Mouse (Mus musculus): ENCODE data around the gene Riok1.
A peak's percentile ranks its signal among the peaks of the same experiment; 100 is the strongest.

Gene Riok1

GRCm38 (mm10) chr13:38064854-38065663 is 28.3 kb downstream of the Riok1 start:
- peak; percentile 20 for DNase-seq (ENCODE audit: low read depth, low spot score)

GRCm38 (mm10) chr13:38070945-38071344 is 34.1 kb downstream of the Riok1 start:
- no peak for DNase-seq (ENCODE audit: low read depth, low spot score)

GRCm38 (mm10) chr13:38073374-38074307 is 36.8 kb downstream of the Riok1 start:
- no peak for DNase-seq (ENCODE audit: low read depth, low spot score)

GRCm38 (mm10) chr13:38074404-38074803 is 37.6 kb downstream of the Riok1 start:
- DNase-seq (ENCODE audit: low read depth, low spot score), result no peak

- DNase-seq (ENCODE audit: low read depth, low spot score), result no peak
Observed at GRCm38 (mm10) chr13:38077113-38077512, 40.3 kb downstream of the Riok1 start.

- no peak for DNase-seq (ENCODE audit: low read depth, low spot score)
Observed at GRCm38 (mm10) chr13:38078836-38079235, 42.0 kb downstream of the Riok1 start.

- no peak for DNase-seq (ENCODE audit: low read depth, low spot score)
Observed at GRCm38 (mm10) chr13:38079366-38079765, 42.6 kb downstream of the Riok1 start.

- no peak for DNase-seq (ENCODE audit: low read depth, low spot score)
Observed at GRCm38 (mm10) chr13:38080014-38080413, 43.2 kb downstream of the Riok1 start.

- DNase-seq (ENCODE audit: low read depth, low spot score), result no peak
Observed at GRCm38 (mm10) chr13:38080725-38081124, 43.9 kb downstream of the Riok1 start.

- DNase-seq (ENCODE audit: low read depth, low spot score), result no peak
Observed at GRCm38 (mm10) chr13:38081161-38081560, 44.4 kb downstream of the Riok1 start.

- DNase-seq (ENCODE audit: low read depth, low spot score), result no peak
Observed at GRCm38 (mm10) chr13:38086711-38087110, 49.9 kb downstream of the Riok1 start.

- no peak for DNase-seq (ENCODE audit: low read depth, low spot score)
Observed at GRCm38 (mm10) chr13:38088008-38088407, 51.2 kb downstream of the Riok1 start.

GRCm38 (mm10) chr13:38089449-38089848 is 52.7 kb downstream of the Riok1 start:
- DNase-seq (ENCODE audit: low read depth, low spot score), result no peak

- no peak for DNase-seq (ENCODE audit: low read depth, low spot score)
Observed at GRCm38 (mm10) chr13:38089871-38090270, 53.1 kb downstream of the Riok1 start.

GRCm38 (mm10) chr13:38096207-38096606 is 59.4 kb downstream of the Riok1 start:
- DNase-seq (ENCODE audit: low read depth, low spot score), result no peak

GRCm38 (mm10) chr13:38103406-38103805 is 66.6 kb downstream of the Riok1 start:
- no peak for DNase-seq (ENCODE audit: low read depth, low spot score)

- no peak for DNase-seq (ENCODE audit: low read depth, low spot score)
Observed at GRCm38 (mm10) chr13:38104501-38104900, 67.7 kb downstream of the Riok1 start.

- no peak for DNase-seq (ENCODE audit: low read depth, low spot score)
Observed at GRCm38 (mm10) chr13:38109081-38109480, 72.3 kb downstream of the Riok1 start.
